Mouse (Mus musculus) liver, adult 2 months (tissue): ENCODE measurements around the gene Prune2. TPM values are rescaled to one million over a fixed set of nuclear protein-coding genes. Genes with fewer than 3 reads are reported as not detected.

Experiments
- DNase-seq: peaks from one replicate; pipeline ENCODE4 v3.0.0-alpha.2; 2011; ENCODE audit warnings: low read depth, low spot score; ENCODE audit errors: extremely low read depth
- H3K27ac ChIP-seq: fragments of 200-500 bp; replicated peaks from 2 replicates; pipeline ENCODE4 v1.5.1; 2012; ENCODE audit warnings: low read depth, mild to moderate bottlenecking, control low read depth, inconsistent platforms, low read length; ENCODE audit not compliant: insufficient read depth
- H3K27me3 ChIP-seq: fragments of 200-500 bp; 2 replicates; pipeline ENCODE4 v1.6.1; 2012; ENCODE audit warnings: mild to moderate bottlenecking, moderate library complexity, low read length, inconsistent platforms; ENCODE audit not compliant: control insufficient read depth, insufficient read depth
- H3K36me3 ChIP-seq: fragments of 200-500 bp; 2 replicates; pipeline ENCODE4 v1.6.1; 2012; ENCODE audit warnings: low read length, inconsistent platforms; ENCODE audit not compliant: control insufficient read depth, insufficient read depth
- H3K4me1 ChIP-seq: fragments of 200-500 bp; 2 replicates; pipeline ENCODE4 v1.6.1; 2011; ENCODE audit warnings: low read length; ENCODE audit not compliant: control insufficient read depth, insufficient read depth
- H3K4me3 ChIP-seq: fragments of 200-500 bp; 2 replicates; pipeline ENCODE4 v1.5.1; 2011; ENCODE audit warnings: low read depth, mild to moderate bottlenecking, control low read depth, low read length, moderate library complexity; ENCODE audit not compliant: insufficient read depth
- H3K79me2 ChIP-seq: fragments of 200-500 bp; 2 replicates; pipeline ENCODE4 v1.6.1; 2012; ENCODE audit warnings: inconsistent platforms, mild to moderate bottlenecking, low read length, moderate library complexity; ENCODE audit not compliant: control insufficient read depth, insufficient read depth
- H3K9ac ChIP-seq: fragments of 200-500 bp; 2 replicates; pipeline ENCODE4 v1.6.1; 2012; ENCODE audit warnings: low read depth, mild to moderate bottlenecking, control low read depth, inconsistent platforms, low read length
- CTCF ChIP-seq: fragments of 200-500 bp; IDR thresholded peaks from 2 replicates; pipeline ENCODE4 v1.5.1; 2011; ENCODE audit warnings: low read depth, low read length, control low read depth
- POLR2A ChIP-seq: fragments of 200-500 bp; IDR thresholded peaks from 2 replicates; pipeline ENCODE4 v1.6.1; 2011; ENCODE audit warnings: low read length, control low read depth; ENCODE audit not compliant: insufficient read depth; ENCODE audit errors: extremely low read depth
- WGBS: fragments of 180-500 bp; shearing (Covaris S2); methylation state at CpG from one replicate; pipeline ENCODE4 v1.1.7; 2018; 5-methylcytosine and 5-hydroxymethylcytosine counted together
- polyA plus RNA-seq: library from polyadenylated mRNA; depleted of rRNA; stranded (reverse); fragments of >200 nt; gene quantifications from 2 replicates; pipeline ENCODE4 v1.2.3, GENCODE M21; 2012
- total RNA-seq: library from RNA; depleted of rRNA; stranded (reverse); fragments of >200 nt; gene quantifications from 2 replicates; pipeline ENCODE4 v1.2.3, GENCODE M21; 2014

The Prune2 gene
- total and polyA plus RNA-seq, 2 experiments = 0.06 to 0.55 TPM

DNA sequence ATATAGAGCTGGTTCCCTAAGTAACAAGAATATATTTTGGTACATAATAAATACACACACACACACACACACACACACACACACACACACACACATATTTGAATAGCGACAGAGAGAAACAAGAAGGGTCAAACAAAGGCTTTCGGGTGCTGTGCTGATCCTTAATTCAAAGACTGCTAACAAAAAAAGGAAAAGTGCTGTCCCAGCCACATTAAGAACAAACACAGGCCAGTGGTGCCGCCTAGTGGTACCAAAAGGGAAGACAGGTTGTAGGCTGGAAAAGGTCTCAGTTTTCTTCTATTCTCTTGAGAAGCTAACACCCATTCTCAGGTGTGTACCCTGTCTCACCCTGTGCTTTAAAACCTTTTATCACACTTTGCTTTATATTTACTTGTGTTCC is 74.4 kb downstream of the Prune2 start:
- TF ChIP-seq CTCF (peak; percentile 59; the same call in 1 of the 2 replicates), POLR2A (no peak)
- Histone ChIP-seq H3K36me3 (no peaks in the 10 kb centered on the region), H3K27me3 (no peaks in the 10 kb centered on the region), H3K9ac (no peak overlapping the region), H3K27ac (no peak overlapping the region), H3K79me2 (no peaks in the 10 kb centered on the region), H3K4me1 (no peaks in the 10 kb centered on the region), H3K4me3 (no peak overlapping the region)
- peak; percentile 7 for DNase-seq
- WGBS = 5% methylated on average over 3 of the region's 3 CpGs

DNA sequence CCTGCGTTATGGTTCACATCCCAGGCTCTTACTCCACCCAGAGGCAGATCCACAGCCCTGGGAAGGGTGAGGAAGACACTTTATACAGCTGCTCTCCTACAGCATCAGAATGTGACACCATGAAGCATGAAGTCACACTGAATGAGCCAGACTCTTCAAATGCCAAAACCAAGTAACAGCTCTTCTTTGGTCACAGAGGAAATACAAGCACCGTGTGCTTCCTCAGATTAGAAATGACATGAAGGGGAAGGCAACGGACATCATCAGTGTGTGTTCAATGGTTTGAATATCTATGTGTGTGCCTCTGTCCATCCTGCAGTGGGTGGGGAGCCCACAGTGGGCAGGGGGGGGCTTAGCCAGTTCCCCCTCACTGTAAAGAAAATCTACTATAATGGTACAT is 76.4 kb downstream of the Prune2 start:
- no peak for TF ChIP-seq POLR2A
- TF ChIP-seq CTCF = no peak
- Histone ChIP-seq H3K79me2 (no peaks in the 10 kb centered on the region), H3K27me3 (no peaks in the 10 kb centered on the region), H3K4me1 (no peaks in the 10 kb centered on the region), H3K4me3 (no peak overlapping the region), H3K9ac (no peak overlapping the region), H3K27ac (no peak overlapping the region), H3K36me3 (no peaks in the 10 kb centered on the region)
- DNase-seq = no peak
- WGBS = 68% methylated on average over 3 of the region's 3 CpGs

DNA sequence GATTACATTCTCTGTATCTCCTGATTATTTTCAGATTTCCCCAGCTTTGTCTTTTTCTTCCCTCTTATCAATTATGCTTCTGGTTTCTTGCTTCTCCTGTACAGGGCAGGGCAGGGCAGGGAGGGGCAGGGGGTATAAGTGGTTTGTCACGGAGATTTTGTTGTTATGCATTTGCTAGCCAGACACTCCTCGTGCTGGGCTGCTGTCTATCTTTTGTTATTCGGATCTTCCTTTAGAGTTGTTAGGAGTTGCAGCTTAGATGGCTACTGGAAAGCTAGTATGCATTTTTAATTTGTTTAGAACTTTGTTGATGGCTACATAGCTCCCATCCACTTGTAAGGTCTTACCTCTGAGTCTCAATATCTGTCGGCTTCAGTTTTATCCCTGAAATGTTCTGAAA is 91.0 kb downstream of the Prune2 start:
- DNase-seq = no peak
- TF ChIP-seq CTCF = no peak
- TF ChIP-seq POLR2A = no peak

DNA sequence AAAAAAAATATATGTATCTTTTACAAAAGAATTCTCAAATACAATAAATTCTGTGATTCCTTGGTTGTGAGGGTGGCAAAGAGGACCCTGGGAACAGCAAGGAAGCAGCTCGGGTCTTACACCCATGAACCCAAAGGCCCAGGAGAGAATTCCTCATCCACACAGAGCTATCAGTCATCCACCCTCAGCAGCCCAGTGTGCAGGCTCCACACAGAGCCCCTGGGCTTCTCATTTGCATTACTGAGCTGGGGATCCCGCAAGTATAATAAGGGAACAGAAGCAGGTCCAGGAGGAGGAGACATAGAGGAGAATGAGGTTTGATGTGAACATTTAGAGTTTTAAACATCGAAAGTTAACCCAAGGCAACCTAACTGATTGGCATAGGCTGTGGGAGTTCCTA is 100.0 kb downstream of the Prune2 start:
- Histone ChIP-seq H3K79me2 (no peaks in the 10 kb centered on the region), H3K4me1 (no peaks in the 10 kb centered on the region), H3K4me3 (no peak overlapping the region), H3K27ac (no peak overlapping the region), H3K9ac (no peak overlapping the region), H3K27me3 (no peaks in the 10 kb centered on the region), H3K36me3 (no peaks in the 10 kb centered on the region)
- 71% methylated on average over 3 of the region's 3 CpGs for WGBS
- no peak for TF ChIP-seq POLR2A
- no peak for TF ChIP-seq CTCF
- no peak for DNase-seq

More for the DNA sequence above, 91.0 kb downstream of the Prune2 start:
- Histone ChIP-seq H3K4me3 (no peak overlapping the region), H3K27ac (no peak overlapping the region), H3K36me3 (no peaks in the 10 kb centered on the region), H3K4me1 (no peaks in the 10 kb centered on the region), H3K27me3 (no peaks in the 10 kb centered on the region), H3K79me2 (no peaks in the 10 kb centered on the region), H3K9ac (no peak overlapping the region)
- 73% methylated on average over 4 of the region's 4 CpGs for WGBS

DNA sequence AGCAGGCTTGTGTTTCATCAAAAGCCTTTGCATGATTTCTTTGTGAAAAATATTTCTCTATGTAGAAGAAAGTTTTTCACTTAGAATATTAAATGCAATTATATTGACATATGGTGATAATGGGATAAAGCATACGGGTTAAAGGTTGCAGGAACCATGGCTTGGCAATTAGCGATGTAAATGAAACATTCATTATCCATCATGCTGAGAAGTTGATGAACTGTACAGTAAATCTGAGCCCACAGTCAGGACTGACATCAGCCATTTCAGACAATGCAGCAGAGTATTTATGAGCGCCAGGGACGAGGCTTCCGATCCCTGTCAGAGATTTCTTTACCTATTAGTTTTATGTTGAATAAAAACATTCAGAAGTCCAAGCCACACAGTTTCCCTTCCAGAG is 104.2 kb downstream of the Prune2 start:
- no peak for TF ChIP-seq CTCF
- no peak for TF ChIP-seq POLR2A
- DNase-seq = no peak
- Histone ChIP-seq H3K79me2 (no peaks in the 10 kb centered on the region), H3K4me3 (no peak overlapping the region), H3K27ac (no peak overlapping the region), H3K27me3 (no peaks in the 10 kb centered on the region), H3K4me1 (no peaks in the 10 kb centered on the region), H3K9ac (no peak overlapping the region), H3K36me3 (no peaks in the 10 kb centered on the region)
- 92% methylated on average over 5 of the region's 5 CpGs for WGBS

DNA sequence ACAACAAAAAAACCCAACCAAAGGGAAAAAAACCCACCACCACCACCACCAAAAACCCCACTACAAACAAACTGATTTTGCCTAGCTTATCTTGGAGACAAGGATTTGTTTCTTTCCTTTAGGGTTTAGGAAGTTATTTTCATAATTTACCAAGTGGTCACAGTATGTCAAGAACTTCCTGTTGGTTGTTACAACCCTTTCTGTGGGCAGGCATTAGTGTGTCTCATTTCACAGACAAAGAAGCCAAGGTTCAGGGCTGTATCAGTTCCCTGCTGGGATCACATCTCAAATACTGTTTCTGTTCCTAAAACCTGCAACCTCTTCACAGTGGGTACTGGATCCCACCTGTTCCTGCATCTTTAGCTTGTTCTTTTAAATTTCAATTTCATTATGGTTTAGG is 108.5 kb downstream of the Prune2 start:
- DNase-seq = no peak
- no peaks in the 10 kb centered on the region for H3K4me1 ChIP-seq
- no peak overlapping the region for H3K9ac ChIP-seq
- no peaks in the 10 kb centered on the region for H3K27me3 ChIP-seq
- no peak overlapping the region for H3K4me3 ChIP-seq
- no peak for TF ChIP-seq POLR2A
- no peak for TF ChIP-seq CTCF
- H3K27ac ChIP-seq = no peak overlapping the region
- H3K36me3 ChIP-seq = no peaks in the 10 kb centered on the region
- H3K79me2 ChIP-seq = no peaks in the 10 kb centered on the region
